Mouse (Mus musculus): Measurements from ENCODE around the gene Dhcr24. TPM values are rescaled to one million over a fixed set of nuclear protein-coding genes. Genes with fewer than 3 reads are reported as not detected.

Dhcr24 gene
- polyA plus RNA-seq, 1 experiment from 2014 or later = 20.9 TPM

DNA sequence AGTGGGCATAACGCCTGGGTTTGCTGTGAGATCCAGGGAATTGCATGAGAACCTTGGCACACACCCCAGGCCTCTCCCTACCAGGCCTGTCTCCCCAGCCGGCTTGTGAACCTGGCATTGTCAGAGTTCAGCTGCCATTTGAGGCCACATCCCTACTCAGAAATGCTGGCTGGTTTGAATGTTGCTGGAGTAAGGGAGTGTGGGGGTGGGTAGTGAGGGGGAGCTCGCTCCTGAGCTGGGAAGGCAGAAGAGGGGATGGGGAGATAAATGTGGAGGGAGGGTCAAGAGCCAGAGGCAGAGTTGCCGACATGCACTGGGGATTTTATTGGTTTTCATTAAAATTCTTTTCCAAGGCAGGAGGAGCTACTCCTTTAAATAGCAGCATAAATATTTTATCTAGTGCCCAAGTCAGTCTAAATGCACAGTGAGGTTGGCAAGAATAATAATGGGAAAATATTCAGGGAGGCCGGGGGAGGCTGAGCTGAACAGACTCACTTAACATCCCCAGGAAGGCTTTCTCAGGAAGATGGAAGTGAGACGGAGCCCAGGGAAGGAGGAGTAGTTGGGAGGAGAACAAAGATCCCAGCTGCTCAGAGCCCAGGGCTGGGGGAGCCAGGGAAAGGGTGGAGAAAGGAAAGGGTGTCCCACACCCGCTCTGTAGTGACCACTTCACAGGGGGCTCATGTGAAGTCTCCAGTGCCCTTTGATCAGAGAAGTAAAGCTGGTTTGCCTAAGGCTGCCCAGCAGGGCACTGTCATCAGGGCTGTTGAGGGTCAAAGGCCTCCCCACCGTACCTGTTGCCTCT is 72.6 kb downstream of the Dhcr24 start:
- WGBS = 35% methylated on average over 8 of the region's 8 CpGs
- Histone ChIP-seq H3K27me3 (ENCODE audit: control insufficient read depth, insufficient read depth, low read length) (no peaks in the 10 kb centered on the region), H3K27ac (replicated peaks; ENCODE audit: low read depth, low read length) (peak overlapping the region; percentile 90), H3K9me3 (ENCODE audit: control insufficient read depth, low read length) (no peaks in the 10 kb centered on the region), H3K9ac (replicated peaks; ENCODE audit: low read length) (no peak overlapping the region), H3K36me3 (ENCODE audit: control insufficient read depth, insufficient read depth, low read length) (no peaks in the 10 kb centered on the region), H3K4me1 (ENCODE audit: control insufficient read depth, insufficient read depth, low read length) (peaks cover 43% of the 10 kb centered on the region), H3K4me3 (replicated peaks; ENCODE audit: low read depth, low read length) (no peak overlapping the region), H3K4me2 (ENCODE audit: low read length) (peak overlapping the region; percentile 29)
- DNase-seq = peak; percentile 64
- peak; percentile 54; the same call in 1 of the 2 replicates for ATAC-seq (ENCODE audit: low FRiP score, low TSS enrichment)

DNA sequence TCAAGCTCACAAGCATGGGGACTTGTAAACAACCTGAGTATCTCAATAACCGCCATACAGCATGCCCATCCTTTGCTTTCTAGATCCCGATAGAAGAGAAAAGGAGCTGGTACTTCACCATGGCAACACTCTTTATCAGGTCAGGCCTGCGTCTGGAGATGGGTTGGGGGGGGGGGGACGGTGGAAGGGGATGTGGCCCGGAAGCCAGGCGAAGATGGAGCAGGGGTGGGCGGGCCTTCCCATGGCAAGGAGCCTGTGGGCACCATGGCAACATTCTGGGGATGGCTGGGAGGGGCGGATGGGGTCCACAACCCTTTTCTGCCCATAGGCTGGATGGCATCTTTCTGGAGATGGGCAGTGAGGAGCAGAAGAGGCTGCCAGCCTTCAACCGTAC is 73.2 kb downstream of the Dhcr24 start:
- no peak for DNase-seq
- WGBS = 35% methylated on average over 9 of the region's 9 CpGs
- H3K9ac ChIP-seq (replicated peaks; ENCODE audit: low read length) = no peak overlapping the region
- peak overlapping the region; percentile 29 for H3K4me2 ChIP-seq (ENCODE audit: low read length)
- no peak overlapping the region for H3K4me3 ChIP-seq (replicated peaks; ENCODE audit: low read depth, low read length)
- H3K36me3 ChIP-seq (ENCODE audit: control insufficient read depth, insufficient read depth, low read length) = no peaks in the 10 kb centered on the region
- no peaks in the 10 kb centered on the region for H3K9me3 ChIP-seq (ENCODE audit: control insufficient read depth, low read length)
- peaks cover 43% of the 10 kb centered on the region for H3K4me1 ChIP-seq (ENCODE audit: control insufficient read depth, insufficient read depth, low read length)
- no peak for ATAC-seq (ENCODE audit: low FRiP score, low TSS enrichment)
- no peaks in the 10 kb centered on the region for H3K27me3 ChIP-seq (ENCODE audit: control insufficient read depth, insufficient read depth, low read length)
- peak overlapping the region; percentile 90 for H3K27ac ChIP-seq (replicated peaks; ENCODE audit: low read depth, low read length)

Other genes starting within 250 kb of the Dhcr24 start
- gene Usp24, start 244.8 kb upstream of the Dhcr24 start, polyA plus RNA-seq (2014; fragmentation: Nextera tagmentation; extraction: Ambion mirVana) = 12.6 and 13.9 TPM in 2 replicates
- 4.1 and 4.4 TPM in 2 replicates for gene Pcsk9, start 96.7 kb upstream of the Dhcr24 start, polyA plus RNA-seq (2014; fragmentation: Nextera tagmentation; extraction: Ambion mirVana)
- not detected in 2 replicates for gene Bsnd, start 68.8 kb upstream of the Dhcr24 start, polyA plus RNA-seq (2014; fragmentation: Nextera tagmentation; extraction: Ambion mirVana)
- not detected in 2 replicates for gene Lexm, start 56.2 kb downstream of the Dhcr24 start, polyA plus RNA-seq (2014; fragmentation: Nextera tagmentation; extraction: Ambion mirVana)
- 3.3 and 3.5 TPM in 2 replicates for gene Ttc22, start 61.4 kb downstream of the Dhcr24 start, polyA plus RNA-seq (2014; fragmentation: Nextera tagmentation; extraction: Ambion mirVana)
- gene Pars2, start 90.0 kb downstream of the Dhcr24 start, polyA plus RNA-seq (2014; fragmentation: Nextera tagmentation; extraction: Ambion mirVana) = 7.8 and 8.8 TPM in 2 replicates
- gene Ttc4, start 117.9 kb downstream of the Dhcr24 start, polyA plus RNA-seq (2014; fragmentation: Nextera tagmentation; extraction: Ambion mirVana) = 104 and 121 TPM in 2 replicates
- gene Mroh7, start 169.9 kb downstream of the Dhcr24 start, polyA plus RNA-seq (2014; fragmentation: Nextera tagmentation; extraction: Ambion mirVana) = 0.26 and 0.43 TPM in 2 replicates
- gene Fam151a, start 172.9 kb downstream of the Dhcr24 start, polyA plus RNA-seq (2014; fragmentation: Nextera tagmentation; extraction: Ambion mirVana) = not detected in 2 replicates
- gene Acot11, start 244.0 kb downstream of the Dhcr24 start, polyA plus RNA-seq (2014; fragmentation: Nextera tagmentation; extraction: Ambion mirVana) = 0.78 and 1.3 TPM in 2 replicates

Data from midbrain, embryonic 14.5 days (tissue).